Mouse (Mus musculus) right cerebral cortex, postnatal 10 days (tissue): Measurements from ENCODE around the gene Ssh3.

Experiments
- DNase-seq, 2 experiments: peaks; one replicate each; pipeline ENCODE4 v3.0.0; 2021; ENCODE audit warnings: low spot score in 2 of 2

Gene Ssh3

GRCm38 (mm10) chr19:4268566-4269361 lies at the start of gene Ssh3:
Gene Ssh3 (minus strand): TSS chr19:4269180.
- DNase-seq, result peak; percentile 73 to 74

DNA sequence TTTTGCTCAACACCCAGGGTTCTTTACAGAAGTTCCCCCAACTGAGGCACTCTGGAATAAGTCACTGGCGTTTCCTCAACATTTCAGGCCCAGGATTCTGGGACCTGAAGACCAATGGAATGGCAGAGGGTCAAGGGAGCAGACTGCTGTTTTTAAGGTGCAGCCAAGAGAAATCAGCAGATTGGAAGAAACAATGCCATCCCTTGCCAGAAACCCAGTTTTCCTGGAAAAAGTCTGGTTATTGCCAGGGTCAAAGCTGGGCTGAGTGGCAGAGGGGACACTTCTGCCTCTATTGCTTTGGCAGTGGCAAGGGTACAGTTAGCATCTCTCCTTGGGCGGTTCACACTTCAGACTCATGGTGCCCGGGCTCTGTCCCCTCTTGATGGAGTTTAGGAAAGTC lies 48.2 kb upstream of the Ssh3 start:
- DNase-seq, result no peak

- DNase-seq, result no peak
Observed at GRCm38 (mm10) chr19:4315223-4315944, 46.4 kb upstream of the Ssh3 start.

GRCm38 (mm10) chr19:4309776-4310185 lies 40.8 kb upstream of the Ssh3 start:
- peak in 1 of 2 experiments; percentile 68 for DNase-seq

DNA sequence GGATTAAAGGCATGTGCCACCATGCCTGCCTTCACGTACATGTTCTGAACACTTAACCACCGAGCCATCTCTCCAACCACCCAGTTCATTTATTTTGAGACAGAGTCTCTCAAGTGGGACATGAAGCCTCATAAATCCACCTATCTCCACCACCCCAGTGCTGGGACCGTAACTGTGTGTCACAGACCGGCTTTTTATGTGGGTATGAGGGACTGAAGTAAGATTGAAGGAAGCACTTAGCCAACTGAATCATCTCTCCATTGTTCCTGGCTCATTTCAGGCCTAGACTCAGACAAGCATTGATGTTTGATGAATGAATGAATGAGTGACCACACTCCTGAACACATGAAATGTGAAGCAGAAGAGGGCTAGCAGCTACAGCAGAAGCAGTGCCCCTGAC lies 40.3 kb upstream of the Ssh3 start:
- no peak for DNase-seq

GRCm38 (mm10) chr19:4306190-4306577 lies 37.2 kb upstream of the Ssh3 start, which contains the start of gene Grk2:
Gene Grk2 (minus strand): TSS chr19:4306222.
- peak; percentile 76 to 83 for DNase-seq

GRCm38 (mm10) chr19:4305491-4306189 lies 36.7 kb upstream of the Ssh3 start:
- DNase-seq, result peak in 1 of 2 experiments; percentile 47

GRCm38 (mm10) chr19:4304871-4305321 lies 35.9 kb upstream of the Ssh3 start:
- no peak for DNase-seq

- DNase-seq, result no peak
Observed at GRCm38 (mm10) chr19:4304251-4304821, 35.4 kb upstream of the Ssh3 start.

DNA sequence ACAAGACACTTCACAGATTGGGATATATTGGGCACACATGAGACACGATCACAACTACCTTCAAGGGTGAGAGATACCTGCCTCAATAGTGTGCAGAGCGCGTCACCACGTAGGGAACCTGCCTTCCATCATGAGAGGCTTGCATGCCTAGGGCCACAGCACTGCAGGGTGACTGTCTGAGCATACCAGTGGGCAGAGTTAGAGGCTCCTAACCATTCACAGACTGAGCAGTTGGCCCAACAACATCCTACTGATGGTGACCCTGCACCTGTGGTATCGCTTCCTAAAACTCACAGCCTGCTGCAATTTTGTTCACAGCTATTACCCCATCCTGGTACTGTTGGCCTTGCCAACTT lies 34.6 kb upstream of the Ssh3 start:
- no peak for DNase-seq

DNA sequence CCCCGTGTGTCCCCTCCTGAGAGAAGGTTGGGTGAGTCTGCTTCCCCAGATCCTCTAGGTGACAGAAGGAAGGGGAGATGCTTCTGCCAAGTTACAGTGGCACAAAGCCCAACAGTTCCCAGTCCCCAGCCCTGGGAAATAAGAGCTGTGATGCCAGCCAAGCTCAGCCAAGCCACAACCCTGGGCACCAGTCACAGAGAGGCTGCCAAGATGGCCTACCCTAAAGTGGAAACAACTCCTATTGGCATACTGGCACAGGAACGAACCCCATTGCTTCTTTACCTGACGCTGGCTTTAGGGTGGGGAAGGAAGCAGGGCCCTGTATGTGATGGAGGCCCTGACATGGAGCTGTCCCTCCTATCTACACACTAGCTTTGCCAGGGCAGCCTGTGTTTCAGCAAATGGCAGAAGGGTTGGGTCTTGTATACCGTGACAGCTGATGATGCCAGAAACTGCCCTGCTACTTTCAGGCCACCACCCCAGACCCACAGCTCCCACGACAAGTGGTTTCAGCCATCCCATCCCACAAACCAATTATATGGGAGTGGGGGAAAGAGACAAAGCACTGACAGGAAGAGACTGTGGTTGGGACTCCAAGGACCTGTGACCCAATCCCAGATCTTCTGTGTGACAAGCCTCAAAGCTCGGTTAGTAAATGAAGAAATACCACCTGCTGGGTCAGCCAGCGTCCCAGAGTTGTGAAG lies 34.1 kb upstream of the Ssh3 start:
- peak; percentile 80 to 81 for DNase-seq

DNA sequence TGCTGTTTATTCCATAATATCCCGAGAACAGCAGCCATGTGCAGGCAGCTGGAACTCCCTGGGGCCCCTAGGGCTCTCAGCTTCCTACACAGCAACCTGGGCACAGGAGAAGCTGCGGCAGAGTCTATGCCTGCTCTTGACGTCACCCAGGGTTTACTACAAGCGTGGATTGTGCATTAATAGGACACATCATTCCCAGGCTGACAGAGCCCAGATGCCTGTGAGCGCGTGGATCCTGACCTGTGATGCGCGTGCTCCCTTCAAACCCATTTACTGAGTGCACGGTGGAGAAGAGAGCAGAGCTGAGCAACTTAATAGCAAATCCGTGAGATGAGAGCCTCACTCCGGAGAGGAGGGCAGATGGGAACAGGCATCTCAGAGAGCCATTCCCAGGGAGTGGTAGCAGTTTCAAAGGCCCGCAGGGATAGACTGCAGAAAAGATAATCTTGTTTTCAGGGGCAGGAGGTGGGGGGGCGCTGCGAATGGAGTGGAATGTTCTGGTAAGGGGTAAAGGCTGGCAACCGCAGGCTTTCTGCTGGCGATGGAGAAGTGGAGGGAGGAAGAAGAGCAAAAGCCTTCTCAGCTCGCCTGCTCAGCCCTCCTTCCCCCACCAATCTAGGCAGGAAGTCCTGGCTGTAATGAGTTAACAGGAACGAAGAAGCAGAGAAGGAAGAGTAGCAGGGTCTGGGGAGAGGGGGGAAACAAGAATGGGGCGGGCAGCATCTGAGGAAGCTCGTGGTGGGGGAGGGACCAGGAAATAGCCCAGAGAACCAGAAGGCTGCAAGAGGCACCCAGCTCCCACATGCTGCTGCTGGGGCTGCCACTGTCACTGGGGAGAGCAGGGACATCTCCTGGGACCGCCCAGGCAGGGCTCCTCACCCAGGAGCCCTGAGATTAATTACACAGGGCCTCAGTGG lies 33.0 kb upstream of the Ssh3 start:
- peak; percentile 70 to 72 for DNase-seq

- DNase-seq, result peak in 1 of 2 experiments; percentile 28
Observed at GRCm38 (mm10) chr19:4300852-4301734, 32.1 kb upstream of the Ssh3 start.

DNA sequence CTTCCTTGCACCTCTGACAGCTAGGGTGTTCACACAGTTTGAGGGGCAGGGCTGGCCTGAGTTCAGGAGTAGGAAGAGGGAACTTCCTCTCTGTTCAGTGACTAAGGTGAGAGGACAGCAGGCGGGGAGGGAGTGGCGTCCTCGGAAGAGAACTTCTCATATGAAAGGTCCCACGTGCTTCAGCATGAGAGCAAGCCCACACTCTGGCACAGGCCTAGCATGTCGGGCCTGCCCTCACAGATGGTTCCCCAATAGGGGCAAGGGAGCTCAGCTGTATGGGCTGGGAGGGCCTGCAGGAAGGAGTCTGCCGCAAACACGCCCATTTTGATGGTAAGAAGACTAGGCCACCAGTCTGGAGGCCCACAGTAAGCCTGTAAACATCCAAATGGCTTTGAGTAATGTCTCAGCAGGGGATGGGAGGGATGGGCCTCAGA lies 31.3 kb upstream of the Ssh3 start:
- DNase-seq, result no peak

DNA sequence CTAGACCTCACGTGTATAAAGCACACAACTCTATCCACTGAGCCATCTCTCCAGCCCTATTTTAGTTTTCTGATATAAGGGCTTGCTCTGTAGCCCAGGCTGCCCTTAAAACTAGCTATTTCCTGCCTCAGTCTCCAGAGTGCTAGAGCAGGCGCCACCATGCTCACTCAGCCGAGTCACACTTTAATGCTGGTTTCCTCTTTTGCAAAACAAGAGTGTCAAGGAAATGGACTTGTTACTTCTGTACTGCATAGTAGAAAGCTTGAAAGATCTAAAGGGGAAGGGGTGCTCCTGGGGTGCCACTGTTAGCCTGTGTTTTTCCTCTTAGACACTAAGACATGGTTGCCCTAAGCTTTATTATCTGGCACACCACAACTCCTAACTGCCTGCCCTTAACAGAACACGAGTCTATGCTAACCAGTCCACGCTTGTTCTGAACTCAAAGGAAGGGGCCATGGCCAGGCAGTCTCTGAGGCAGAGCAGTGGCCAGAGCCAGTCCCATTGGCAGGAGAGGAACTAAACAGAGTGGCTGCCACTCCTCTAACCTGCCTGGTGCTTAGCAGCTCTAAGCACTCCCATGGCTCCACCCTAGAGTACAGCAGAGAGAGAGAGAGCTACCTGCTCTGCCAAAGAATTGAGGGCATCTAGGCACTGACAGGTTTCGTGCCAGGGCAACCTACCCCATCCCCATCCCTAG lies 30.7 kb upstream of the Ssh3 start:
- no peak for DNase-seq

- no peak for DNase-seq
Observed at GRCm38 (mm10) chr19:4299126-4299525, 30.1 kb upstream of the Ssh3 start.

DNA sequence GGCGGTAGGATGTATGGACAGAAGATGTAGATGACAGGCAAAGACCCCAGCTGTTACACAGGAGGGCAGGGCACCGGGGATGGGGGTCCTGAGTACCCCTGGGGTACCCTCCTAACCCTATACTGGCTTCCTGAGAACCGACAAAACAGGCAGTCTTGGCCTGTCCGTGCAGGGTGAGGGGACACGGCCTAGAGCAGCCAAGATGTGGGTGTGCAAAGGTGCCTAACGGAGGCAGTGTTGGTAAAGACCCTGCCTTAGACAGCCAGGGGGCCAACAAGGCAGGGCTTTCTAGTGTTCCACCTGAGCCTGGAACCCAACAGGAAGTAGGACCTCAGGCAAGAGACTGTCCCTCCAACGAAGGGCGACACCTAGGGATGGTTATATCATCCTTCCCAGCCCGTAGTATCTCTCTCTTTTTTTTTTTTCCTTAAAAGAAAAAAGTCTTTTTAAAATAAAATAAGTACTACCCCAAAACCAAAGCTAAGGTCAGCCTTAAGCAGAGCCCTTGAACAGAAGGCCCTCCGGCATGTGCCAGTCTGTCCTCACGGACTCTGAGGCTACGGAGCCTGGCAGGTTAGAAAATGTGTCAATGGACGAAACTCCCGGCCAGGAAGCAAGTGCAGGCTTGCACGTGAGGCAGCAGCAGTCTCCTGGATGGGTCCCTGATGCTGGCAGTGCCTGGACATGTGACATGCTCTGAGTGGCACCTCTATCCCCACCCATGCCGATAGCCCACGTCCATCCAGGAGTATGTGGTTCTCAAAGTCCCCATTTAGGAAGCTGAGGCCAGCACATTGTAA lies 29.5 kb upstream of the Ssh3 start:
- no peak for DNase-seq

GRCm38 (mm10) chr19:4297851-4298250 lies 28.9 kb upstream of the Ssh3 start:
- no peak for DNase-seq
